Mouse (Mus musculus): Measurements from ENCODE around the gene Tbc1d2. TPM values are rescaled to one million over a fixed set of nuclear protein-coding genes. Genes with fewer than 3 reads are reported as not detected.
"Not testable (repeated sequence)": the region's sequence is repeated elsewhere in the genome, so short reads cannot be mapped to it uniquely, and the experiment has no call there.

Tbc1d2 gene
- polyA plus RNA-seq, 1 experiment from 2014 or later, result 7.4 TPM

DNA sequence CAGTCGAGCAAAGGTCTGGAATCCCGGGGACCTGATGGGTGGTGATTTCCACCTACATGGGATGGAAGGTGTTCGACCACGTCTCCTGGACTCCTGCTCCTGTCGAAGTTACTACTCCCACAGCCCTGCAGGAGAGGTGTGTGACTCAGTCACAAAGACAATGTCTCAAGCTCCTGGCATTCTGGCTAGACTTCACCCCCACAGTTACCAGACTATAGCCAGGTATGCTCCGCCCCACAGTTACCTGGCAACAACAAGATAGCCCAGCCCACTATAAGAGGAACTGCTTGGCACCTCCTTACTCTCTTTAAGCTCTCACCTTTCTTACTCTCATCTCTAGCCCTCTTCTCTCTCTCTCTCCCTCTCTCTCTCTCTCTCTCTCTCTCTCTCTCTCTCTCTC lies 16.4 kb downstream of the Tbc1d2 start:
- not testable (repeated sequence) for H3K36me3 ChIP-seq (ENCODE audit: control insufficient read depth, insufficient read depth, low read length); H3K27ac ChIP-seq (ENCODE audit: low read length); H3K4me2 ChIP-seq (ENCODE audit: low read depth, low read length); H3K9ac ChIP-seq (ENCODE audit: low read depth, low read length); H3K9me3 ChIP-seq (ENCODE audit: control insufficient read depth, low read length); H3K27me3 ChIP-seq (replicated peaks; ENCODE audit: control insufficient read depth, insufficient read depth, low read length); H3K4me3 ChIP-seq (ENCODE audit: low read length)
- ATAC-seq, result peak; percentile 25
- peaks cover 29% of the 10 kb centered on the region for H3K4me1 ChIP-seq (ENCODE audit: control insufficient read depth, insufficient read depth, low read length)
- WGBS, result 56% methylated on average over 6 of the region's 6 CpGs

DNA sequence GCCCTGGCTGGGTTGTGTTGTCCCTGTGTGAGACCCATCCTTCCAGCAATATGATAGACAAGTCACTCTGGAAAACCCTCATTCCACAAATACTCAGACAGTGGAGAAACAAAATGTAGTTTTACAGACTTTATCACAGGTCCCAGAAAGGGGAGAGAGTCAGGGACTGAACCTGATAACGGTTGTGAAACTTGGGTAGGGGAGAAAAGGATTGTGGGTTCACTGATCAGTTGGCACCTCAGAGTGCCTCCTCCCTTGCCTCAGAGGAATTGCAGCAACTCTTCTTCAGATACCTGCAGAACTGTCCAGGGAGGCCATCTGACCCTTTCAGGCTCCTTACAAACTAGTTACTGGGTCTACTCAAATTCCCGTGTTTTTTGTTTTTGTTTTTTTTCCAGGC lies 17.5 kb downstream of the Tbc1d2 start:
- ATAC-seq, result no peak
- 64% methylated on average over 2 of the region's 2 CpGs for WGBS
- H3K36me3 ChIP-seq (ENCODE audit: control insufficient read depth, insufficient read depth, low read length), result no peaks in the 10 kb centered on the region
- H3K4me3 ChIP-seq (ENCODE audit: low read length), result no peak overlapping the region
- no peak overlapping the region for H3K27ac ChIP-seq (ENCODE audit: low read length)
- H3K9me3 ChIP-seq (ENCODE audit: control insufficient read depth, low read length), result no peaks in the 10 kb centered on the region
- H3K4me1 ChIP-seq (ENCODE audit: control insufficient read depth, insufficient read depth, low read length), result peaks cover 38% of the 10 kb centered on the region
- H3K27me3 ChIP-seq (replicated peaks; ENCODE audit: control insufficient read depth, insufficient read depth, low read length), result no peaks in the 10 kb centered on the region
- no peak overlapping the region for H3K9ac ChIP-seq (ENCODE audit: low read depth, low read length)
- H3K4me2 ChIP-seq (ENCODE audit: low read depth, low read length), result no peak overlapping the region

DNA sequence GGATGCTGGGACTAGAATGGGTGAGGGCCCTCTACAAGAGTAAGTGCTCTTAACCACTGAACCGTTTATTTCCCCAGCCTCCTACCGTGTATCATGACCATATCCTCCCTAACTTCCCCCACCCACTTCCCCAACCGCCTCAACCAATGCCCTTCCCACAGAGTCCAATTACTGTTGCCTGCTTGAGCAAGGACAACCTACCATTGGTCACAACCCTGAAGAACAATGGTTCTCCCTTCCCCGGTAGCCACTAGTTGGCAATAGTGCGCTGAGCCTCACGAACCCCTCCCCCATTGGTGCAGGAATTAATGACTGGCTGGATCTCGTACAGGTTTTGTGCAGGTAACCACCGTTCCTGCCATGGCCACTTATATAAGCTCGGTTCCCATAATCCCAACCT lies 19.6 kb downstream of the Tbc1d2 start:
- Histone ChIP-seq H3K4me2 (ENCODE audit: low read depth, low read length) (no peak overlapping the region), H3K9me3 (ENCODE audit: control insufficient read depth, low read length) (no peaks in the 10 kb centered on the region), H3K36me3 (ENCODE audit: control insufficient read depth, insufficient read depth, low read length) (no peaks in the 10 kb centered on the region), H3K27me3 (replicated peaks; ENCODE audit: control insufficient read depth, insufficient read depth, low read length) (no peaks in the 10 kb centered on the region), H3K27ac (ENCODE audit: low read length) (peak overlapping the region; percentile 75), H3K4me1 (ENCODE audit: control insufficient read depth, insufficient read depth, low read length) (peaks cover 45% of the 10 kb centered on the region), H3K9ac (ENCODE audit: low read depth, low read length) (no peak overlapping the region), H3K4me3 (ENCODE audit: low read length) (no peak overlapping the region)
- WGBS, result 60% methylated on average over 9 of the region's 9 CpGs
- no peak for ATAC-seq

DNA sequence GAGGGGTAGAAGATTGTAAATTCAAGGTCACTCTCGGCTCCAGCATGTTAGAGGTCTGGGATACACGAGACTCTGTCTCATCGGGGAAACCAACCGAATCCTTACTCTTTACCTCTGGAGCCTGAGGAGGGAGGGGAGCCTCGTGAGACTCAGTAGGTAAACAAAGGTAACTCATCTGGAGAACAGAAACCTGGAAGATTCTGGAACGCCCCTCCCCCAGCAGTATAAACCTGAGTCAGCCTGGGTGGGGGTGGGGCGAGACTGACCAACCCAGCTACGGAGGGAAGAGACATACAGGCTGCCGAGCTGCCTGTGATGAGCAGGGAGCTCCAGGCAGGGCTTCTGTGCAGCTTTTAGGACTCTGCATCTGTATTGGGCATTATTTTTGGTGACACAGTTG lies 21.1 kb downstream of the Tbc1d2 start:
- 23% methylated on average over 9 of the region's 9 CpGs for WGBS
- peak; percentile 55 for ATAC-seq

DNA sequence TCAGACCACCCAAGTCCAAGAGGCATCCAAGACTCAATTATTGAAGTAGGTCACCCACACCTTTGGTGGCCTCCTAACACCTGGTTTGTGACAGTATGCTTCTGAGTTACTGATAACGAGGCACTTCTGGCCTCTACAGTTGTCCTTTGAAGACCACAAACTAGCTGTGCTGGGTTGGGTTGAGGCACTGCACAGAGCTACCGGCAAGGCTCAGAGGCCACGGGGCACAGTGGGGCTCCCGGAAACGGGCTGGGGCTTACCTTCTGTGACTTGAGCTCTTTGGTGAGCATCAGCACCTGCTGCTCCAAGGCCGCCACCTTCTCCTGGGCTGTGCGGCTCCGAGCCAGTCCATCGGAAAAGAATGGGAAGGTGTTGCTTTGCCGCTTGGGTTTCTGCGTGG lies 21.9 kb downstream of the Tbc1d2 start:
- Histone ChIP-seq H3K36me3 (ENCODE audit: control insufficient read depth, insufficient read depth, low read length) (no peaks in the 10 kb centered on the region), H3K27ac (ENCODE audit: low read length) (peak overlapping the region; percentile 75), H3K4me2 (ENCODE audit: low read depth, low read length) (no peak overlapping the region), H3K4me1 (ENCODE audit: control insufficient read depth, insufficient read depth, low read length) (peaks cover 40% of the 10 kb centered on the region), H3K4me3 (ENCODE audit: low read length) (no peak overlapping the region), H3K9me3 (ENCODE audit: control insufficient read depth, low read length) (no peaks in the 10 kb centered on the region), H3K9ac (ENCODE audit: low read depth, low read length) (0 out of 2 replicates have a peak overlapping the region, but pooled peaks have one; percentile 20), H3K27me3 (replicated peaks; ENCODE audit: control insufficient read depth, insufficient read depth, low read length) (no peaks in the 10 kb centered on the region)
- peak; percentile 26 for ATAC-seq
- whole genome bisulfite sequencing, result 68% methylated on average over 11 of the region's 11 CpGs

More for the DNA sequence above, 21.1 kb downstream of the Tbc1d2 start:
- Histone ChIP-seq H3K9me3 (ENCODE audit: control insufficient read depth, low read length) (no peaks in the 10 kb centered on the region), H3K4me1 (ENCODE audit: control insufficient read depth, insufficient read depth, low read length) (peaks cover 39% of the 10 kb centered on the region), H3K27ac (ENCODE audit: low read length) (peak overlapping the region; percentile 75), H3K36me3 (ENCODE audit: control insufficient read depth, insufficient read depth, low read length) (no peaks in the 10 kb centered on the region), H3K4me2 (ENCODE audit: low read depth, low read length) (no peak overlapping the region), H3K4me3 (ENCODE audit: low read length) (no peak overlapping the region), H3K27me3 (replicated peaks; ENCODE audit: control insufficient read depth, insufficient read depth, low read length) (no peaks in the 10 kb centered on the region), H3K9ac (ENCODE audit: low read depth, low read length) (no peak overlapping the region)

DNA sequence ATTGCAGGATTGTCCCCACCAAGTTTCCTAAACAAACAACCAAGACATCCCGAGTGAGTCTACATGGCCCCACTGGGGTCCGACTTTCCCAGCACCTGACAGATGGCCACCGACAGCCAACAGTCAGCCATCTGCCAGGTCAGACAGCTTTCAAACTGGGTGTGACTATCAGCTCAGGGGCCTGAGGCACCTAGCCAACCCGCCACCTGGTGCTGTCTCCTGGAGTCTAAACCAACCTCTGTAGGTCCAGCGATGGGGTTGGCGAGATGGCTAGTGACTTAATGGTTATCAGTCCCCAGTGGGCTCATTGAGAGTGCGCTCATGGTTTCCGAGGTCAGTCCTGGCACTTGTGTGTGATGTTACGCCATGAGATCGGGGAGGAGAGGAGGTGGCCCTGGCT lies 24.9 kb downstream of the Tbc1d2 start:
- no peak overlapping the region for H3K27ac ChIP-seq (ENCODE audit: low read length)
- H3K4me3 ChIP-seq (ENCODE audit: low read length), result no peak overlapping the region
- H3K4me2 ChIP-seq (ENCODE audit: low read depth, low read length), result no peak overlapping the region
- H3K36me3 ChIP-seq (ENCODE audit: control insufficient read depth, insufficient read depth, low read length), result no peaks in the 10 kb centered on the region
- no peak overlapping the region for H3K9ac ChIP-seq (ENCODE audit: low read depth, low read length)
- peaks cover 31% of the 10 kb centered on the region for H3K4me1 ChIP-seq (ENCODE audit: control insufficient read depth, insufficient read depth, low read length)
- ATAC-seq, result no peak
- no peaks in the 10 kb centered on the region for H3K9me3 ChIP-seq (ENCODE audit: control insufficient read depth, low read length)
- no peaks in the 10 kb centered on the region for H3K27me3 ChIP-seq (replicated peaks; ENCODE audit: control insufficient read depth, insufficient read depth, low read length)
- 82% methylated on average over 10 of the region's 10 CpGs for WGBS

DNA sequence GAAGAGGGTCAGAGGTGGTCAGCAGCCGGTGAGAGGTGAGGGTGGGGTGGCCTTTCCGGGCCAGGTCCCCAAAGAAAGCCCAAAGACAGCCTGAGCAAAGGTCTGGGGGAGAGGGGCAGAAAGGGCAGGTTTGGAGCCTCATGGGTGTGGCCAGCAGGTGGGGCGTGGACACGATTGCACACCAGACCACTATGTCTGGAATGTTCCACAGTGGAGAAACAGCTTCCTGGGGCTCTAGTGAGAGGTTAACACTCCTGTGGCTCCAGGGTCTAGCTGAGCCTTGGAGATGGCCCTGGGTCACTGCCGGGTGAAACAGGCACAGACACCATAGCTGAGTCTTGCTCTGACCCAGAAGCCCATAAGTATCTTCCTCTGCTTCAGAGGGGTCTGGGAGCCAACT lies 27.0 kb downstream of the Tbc1d2 start:
- Histone ChIP-seq H3K9ac (ENCODE audit: low read depth, low read length) (no peak overlapping the region; the same call in 1 of the 2 replicates), H3K9me3 (ENCODE audit: control insufficient read depth, low read length) (no peaks in the 10 kb centered on the region), H3K27ac (ENCODE audit: low read length) (no peak overlapping the region), H3K4me1 (ENCODE audit: control insufficient read depth, insufficient read depth, low read length) (peaks cover 14% of the 10 kb centered on the region), H3K4me3 (ENCODE audit: low read length) (no peak overlapping the region), H3K27me3 (replicated peaks; ENCODE audit: control insufficient read depth, insufficient read depth, low read length) (no peaks in the 10 kb centered on the region), H3K4me2 (ENCODE audit: low read depth, low read length) (no peak overlapping the region), H3K36me3 (ENCODE audit: control insufficient read depth, insufficient read depth, low read length) (no peaks in the 10 kb centered on the region)
- 65% methylated on average over 5 of the region's 5 CpGs for WGBS
- ATAC-seq, result peak; percentile 21; the same call in 1 of the 2 replicates

DNA sequence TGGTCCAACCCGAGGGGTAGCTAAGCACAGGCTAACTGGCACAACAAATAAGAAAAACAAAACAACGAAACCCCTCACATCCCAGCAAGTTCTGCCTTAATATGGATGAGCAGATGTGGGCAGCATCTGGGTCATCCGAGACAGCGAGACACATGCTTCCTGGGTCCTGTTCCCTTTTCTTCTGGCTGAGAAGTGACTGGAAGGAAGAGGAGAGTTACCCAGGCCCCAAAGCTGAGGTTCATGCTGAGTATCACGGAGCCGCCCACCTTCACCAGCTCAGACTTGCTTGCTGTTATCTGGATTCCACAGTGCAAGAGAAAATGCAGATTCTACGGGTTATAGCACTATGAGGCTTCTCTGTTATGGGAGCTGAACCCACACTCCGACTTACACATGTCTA lies 29.1 kb downstream of the Tbc1d2 start:
- ATAC-seq, result no peak

DNA sequence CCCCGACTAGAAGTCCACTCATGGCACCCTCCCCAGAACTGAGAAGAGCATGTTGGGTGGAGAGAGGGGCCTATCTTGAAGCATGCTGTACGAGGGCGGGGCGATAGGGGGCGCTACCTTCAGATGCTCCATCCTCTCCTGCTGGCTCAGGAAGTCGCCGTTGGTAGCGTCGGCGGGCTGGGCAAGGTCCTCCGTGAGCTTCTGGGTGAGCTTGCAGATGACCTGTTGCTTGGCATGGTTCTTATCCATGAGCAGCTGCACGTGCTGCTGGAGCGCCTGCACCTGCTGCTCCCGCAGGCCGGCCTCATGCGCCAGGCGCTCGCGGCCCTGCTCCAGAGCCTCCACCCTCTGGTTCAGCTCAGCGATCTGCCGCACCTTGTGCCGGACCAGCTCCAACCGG lies 29.7 kb downstream of the Tbc1d2 start:
- Histone ChIP-seq H3K9me3 (ENCODE audit: control insufficient read depth, low read length) (no peaks in the 10 kb centered on the region), H3K27me3 (replicated peaks; ENCODE audit: control insufficient read depth, insufficient read depth, low read length) (no peaks in the 10 kb centered on the region), H3K4me2 (ENCODE audit: low read depth, low read length) (no peak overlapping the region), H3K27ac (ENCODE audit: low read length) (no peak overlapping the region), H3K4me1 (ENCODE audit: control insufficient read depth, insufficient read depth, low read length) (peaks cover 2% of the 10 kb centered on the region; the same call in 1 of the 2 replicates), H3K9ac (ENCODE audit: low read depth, low read length) (peak overlapping the region; percentile 32; the same call in 1 of the 2 replicates), H3K4me3 (ENCODE audit: low read length) (no peak overlapping the region), H3K36me3 (ENCODE audit: control insufficient read depth, insufficient read depth, low read length) (no peaks in the 10 kb centered on the region)
- WGBS, result 12% methylated on average over 23 of the region's 23 CpGs
- peak; percentile 41 for ATAC-seq

More for the DNA sequence above, 29.1 kb downstream of the Tbc1d2 start:
- Histone ChIP-seq H3K27ac (ENCODE audit: low read length) (no peak overlapping the region), H3K9me3 (ENCODE audit: control insufficient read depth, low read length) (no peaks in the 10 kb centered on the region), H3K4me1 (ENCODE audit: control insufficient read depth, insufficient read depth, low read length) (peaks cover 2% of the 10 kb centered on the region; the same call in 1 of the 2 replicates), H3K36me3 (ENCODE audit: control insufficient read depth, insufficient read depth, low read length) (no peaks in the 10 kb centered on the region), H3K4me3 (ENCODE audit: low read length) (no peak overlapping the region), H3K27me3 (replicated peaks; ENCODE audit: control insufficient read depth, insufficient read depth, low read length) (no peaks in the 10 kb centered on the region), H3K9ac (ENCODE audit: low read depth, low read length) (no peak overlapping the region), H3K4me2 (ENCODE audit: low read depth, low read length) (no peak overlapping the region)
- 80% methylated on average over 8 of the region's 8 CpGs for WGBS

DNA sequence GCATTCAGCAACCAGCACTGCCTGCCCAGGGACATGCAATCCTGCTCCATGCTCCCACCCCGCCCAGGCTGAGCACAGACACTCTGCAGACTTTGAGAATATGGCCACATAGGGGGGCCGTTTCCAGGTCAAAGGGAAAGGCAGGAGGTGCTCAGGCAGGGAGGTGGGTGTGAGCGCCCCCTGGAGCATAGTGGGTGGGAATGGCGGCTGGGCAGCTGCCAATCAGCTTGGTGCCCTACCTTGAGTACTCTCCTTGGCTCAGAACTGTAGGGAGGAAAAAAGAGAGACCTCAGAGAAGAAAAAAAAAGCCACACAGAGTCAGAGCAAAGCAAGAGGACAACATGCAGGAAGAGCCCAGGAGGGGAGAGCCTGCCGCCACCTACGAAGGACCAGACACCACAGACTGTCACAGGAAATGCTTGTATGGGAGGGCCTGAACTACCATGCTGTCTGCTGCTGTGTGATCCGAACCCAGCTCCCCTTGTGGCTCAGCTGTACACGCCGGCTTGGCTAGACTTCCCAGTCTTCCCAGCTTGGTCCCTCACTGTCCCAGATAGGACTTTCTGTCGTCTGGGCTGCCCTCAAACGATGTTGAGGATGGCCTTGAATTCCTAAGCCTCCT lies 31.7 kb downstream of the Tbc1d2 start:
- no peaks in the 10 kb centered on the region for H3K9me3 ChIP-seq (ENCODE audit: control insufficient read depth, low read length)
- no peak overlapping the region for H3K9ac ChIP-seq (ENCODE audit: low read depth, low read length)
- no peaks in the 10 kb centered on the region for H3K36me3 ChIP-seq (ENCODE audit: control insufficient read depth, insufficient read depth, low read length)
- H3K4me1 ChIP-seq (ENCODE audit: control insufficient read depth, insufficient read depth, low read length), result peaks cover 2% of the 10 kb centered on the region; the same call in 1 of the 2 replicates
- no peak overlapping the region for H3K4me3 ChIP-seq (ENCODE audit: low read length)
- H3K27ac ChIP-seq (ENCODE audit: low read length), result no peak overlapping the region
- no peak for ATAC-seq
- H3K27me3 ChIP-seq (replicated peaks; ENCODE audit: control insufficient read depth, insufficient read depth, low read length), result no peaks in the 10 kb centered on the region
- H3K4me2 ChIP-seq (ENCODE audit: low read depth, low read length), result no peak overlapping the region
- 58% methylated on average over 11 of the region's 11 CpGs for WGBS
